Mouse (Mus musculus): Measurements from ENCODE around the gene Nmnat1.

- TF ChIP-seq EP300 (IDR thresholded peaks at IDR 0.05) (no peak), CTCF (IDR thresholded peaks at IDR 0.05) (peak; percentile 68)
Observed at GRCm38 (mm10) chr4:149453656-149454055, 31.3 kb downstream of the Nmnat1 start.
